ENCODE assay signal across 25 mouse cellular contexts in genomic region chr4:8218941-8219340, GRCm38 (mm10). TPM values are rescaled to one million over a fixed set of nuclear protein-coding genes. Genes with fewer than 3 reads are reported as not detected.
"Had no signal": no experiment of that assay in that cellular context is flagged by ENCODE, and none has a peak within 500 bp of the region (broad histone marks: within the 10 kb centered on the region; RNA-seq: fewer than 3 reads in every experiment).

No protein-coding gene starts in this region.

- H3K4me3 ChIP-seq: gastrocnemius, adult 2 months; heart, adult 2 months; heart, embryonic 13.5 days; heart, embryonic 15.5 days; hindbrain, embryonic 10.5 days; hindbrain, embryonic 12.5 days; intestine, embryonic 15.5 days; left cerebral cortex, adult 2 months; limb, embryonic 10.5 days; limb, embryonic 12.5 days had no signal

- H3K27me3 ChIP-seq: heart, embryonic 13.5 days; heart, embryonic 15.5 days; hindbrain, embryonic 12.5 days; intestine, embryonic 15.5 days; limb, embryonic 12.5 days had no signal

- ATAC-seq: hindbrain, embryonic 16.5 days; inflammation-experienced regulatory T-cells, adult 6 months had no signal

- H3K9ac ChIP-seq: heart, embryonic 13.5 days; heart, embryonic 15.5 days; hindbrain, embryonic 12.5 days; hindbrain, embryonic 14.5 days; intestine, embryonic 15.5 days; limb, embryonic 12.5 days had no signal

- H3K36me3 ChIP-seq: heart, embryonic 13.5 days; heart, embryonic 15.5 days; hindbrain, embryonic 10.5 days; hindbrain, embryonic 12.5 days; intestine, embryonic 15.5 days; limb, embryonic 10.5 days; limb, embryonic 12.5 days had no signal

- H3K27ac ChIP-seq: gastrocnemius, adult 2 months; heart, adult 2 months; heart, embryonic 15.5 days; hindbrain, embryonic 10.5 days; hindbrain, embryonic 12.5 days; hindbrain, embryonic 14.5 days; intestine, embryonic 15.5 days; left cerebral cortex, adult 2 months; limb, embryonic 10.5 days; limb, embryonic 12.5 days had no signal

- H3K9me3 ChIP-seq: heart, embryonic 13.5 days; heart, embryonic 15.5 days; hindbrain, embryonic 10.5 days; hindbrain, embryonic 12.5 days; intestine, embryonic 15.5 days; limb, embryonic 10.5 days; limb, embryonic 12.5 days had no signal

- H3K4me2 ChIP-seq: heart, embryonic 13.5 days; heart, embryonic 15.5 days; hindbrain, embryonic 12.5 days; hindbrain, embryonic 14.5 days; intestine, embryonic 15.5 days; limb, embryonic 12.5 days; liver, embryonic 11.5 days had no signal

- H3K4me1 ChIP-seq: hindbrain, embryonic 12.5 days had no signal

- DNase-seq: gastrocnemius, adult 2 months; gastrocnemius, postnatal 10 days; gastrocnemius, postnatal 25 days; heart, adult 2 months; heart, postnatal 4 days; kidney, adult 18-20 months; kidney, adult 8-10 months; kidney, postnatal 10 days; kidney, postnatal 25 days; layer of hippocampus, adult 9-11 months; layer of hippocampus, postnatal 36 days; liver had no signal

RNA-seq across cellular contexts. Expression of gene Car8, which starts 19.9 kb away (rescaled TPM):
- total RNA-seq: granulocyte monocyte progenitor cell, adult 5-6 weeks had no signal
